Mouse (Mus musculus): Measurements from ENCODE around the gene Thsd7b. TPM values are rescaled to one million over a fixed set of nuclear protein-coding genes. Genes with fewer than 3 reads are reported as not detected.

The Thsd7b gene
- total RNA-seq (2021) (under 1 TPM; 0.08 to 0.23 TPM), polyA plus RNA-seq (2012; rRNA removed) (0.12 and 0.23 TPM in 2 replicates)
- long read RNA-seq: 0 reads

GRCm38 (mm10) chr1:129272982-129273937 lies at the start of gene Thsd7b:
Thsd7b (plus strand) TSS chr1:129273302.
- no peaks in the 10 kb centered on the region for H3K79me2 ChIP-seq (replicated peaks; ENCODE audit: control insufficient read depth, insufficient read depth, low read length)
- no peak within 1 kb of the TSS for H3K27ac ChIP-seq
- no peaks in the 10 kb centered on the region; the same call in 1 of the 2 replicates for H3K27me3 ChIP-seq (ENCODE audit: control insufficient read depth, insufficient read depth, low read length)
- H3K36me3 ChIP-seq (ENCODE audit: control insufficient read depth, insufficient read depth, low read length): no peaks in the 10 kb centered on the region
- DNase-seq: peak in 1 of 2 experiments; percentile 4
- H3K4me3 ChIP-seq: peak within 1 kb of the TSS; percentile 14; the same call in 1 of the 2 replicates
- intact Hi-C loops (cut with DNase I): no loop called here
- TF ChIP-seq POLR2A (IDR thresholded peaks at IDR 0.05; ENCODE audit: insufficient read depth, low read depth, low read length) (no peak), CTCF (IDR thresholded peaks at IDR 0.05) (no peak), EP300 (IDR thresholded peaks at IDR 0.05; ENCODE audit: insufficient read depth, low read depth, low read length) (no peak)
- no peaks in the 10 kb centered on the region for H3K4me1 ChIP-seq (ENCODE audit: control insufficient read depth, insufficient read depth, low read length)
- no peak within 1 kb of the TSS for H3K9ac ChIP-seq (ENCODE audit: low read depth, low read length)
- under 1% methylated on average over 45 of the region's 45 CpGs for WGBS

DNA sequence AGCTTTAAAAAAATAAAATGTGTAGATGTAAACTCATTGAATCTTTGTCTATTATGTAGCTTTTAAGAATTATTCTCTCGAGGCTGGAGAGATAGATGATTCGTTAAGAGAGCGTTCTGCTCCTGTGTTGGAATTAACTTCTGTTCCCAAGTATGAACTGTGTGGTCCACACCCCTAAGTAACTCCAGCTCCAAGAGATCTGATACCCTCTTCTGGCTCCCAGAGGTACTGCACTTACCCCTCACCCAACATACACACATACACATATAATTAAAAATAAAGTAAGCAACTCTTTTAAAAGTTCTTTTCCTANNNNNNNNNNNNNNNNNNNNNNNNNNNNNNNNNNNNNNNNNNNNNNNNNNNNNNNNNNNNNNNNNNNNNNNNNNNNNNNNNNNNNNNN lies 28.8 kb upstream of the Thsd7b start:
- Histone ChIP-seq H3K36me3 (ENCODE audit: control insufficient read depth, insufficient read depth, low read length) (no peaks in the 10 kb centered on the region), H3K27ac (no peak overlapping the region), H3K27me3 (ENCODE audit: control insufficient read depth, insufficient read depth, low read length) (no peaks in the 10 kb centered on the region), H3K4me3 (no peak overlapping the region), H3K79me2 (replicated peaks; ENCODE audit: control insufficient read depth, insufficient read depth, low read length) (no peaks in the 10 kb centered on the region), H3K4me1 (ENCODE audit: control insufficient read depth, insufficient read depth, low read length) (no peaks in the 10 kb centered on the region), H3K9ac (ENCODE audit: low read depth, low read length) (no peak overlapping the region)
- TF ChIP-seq CTCF (IDR thresholded peaks at IDR 0.05) (peak; percentile 74), EP300 (IDR thresholded peaks at IDR 0.05; ENCODE audit: insufficient read depth, low read depth, low read length) (no peak)
- 53% methylated on average over 3 of the region's 3 CpGs for WGBS
- intact Hi-C loops (cut with DNase I): loop anchor here (5.0 to 10.0 kb wide), 2 partner anchors 169 to 367 kb away; no protein-coding TSS in a partner anchor
- DNase-seq: no peak

DNA sequence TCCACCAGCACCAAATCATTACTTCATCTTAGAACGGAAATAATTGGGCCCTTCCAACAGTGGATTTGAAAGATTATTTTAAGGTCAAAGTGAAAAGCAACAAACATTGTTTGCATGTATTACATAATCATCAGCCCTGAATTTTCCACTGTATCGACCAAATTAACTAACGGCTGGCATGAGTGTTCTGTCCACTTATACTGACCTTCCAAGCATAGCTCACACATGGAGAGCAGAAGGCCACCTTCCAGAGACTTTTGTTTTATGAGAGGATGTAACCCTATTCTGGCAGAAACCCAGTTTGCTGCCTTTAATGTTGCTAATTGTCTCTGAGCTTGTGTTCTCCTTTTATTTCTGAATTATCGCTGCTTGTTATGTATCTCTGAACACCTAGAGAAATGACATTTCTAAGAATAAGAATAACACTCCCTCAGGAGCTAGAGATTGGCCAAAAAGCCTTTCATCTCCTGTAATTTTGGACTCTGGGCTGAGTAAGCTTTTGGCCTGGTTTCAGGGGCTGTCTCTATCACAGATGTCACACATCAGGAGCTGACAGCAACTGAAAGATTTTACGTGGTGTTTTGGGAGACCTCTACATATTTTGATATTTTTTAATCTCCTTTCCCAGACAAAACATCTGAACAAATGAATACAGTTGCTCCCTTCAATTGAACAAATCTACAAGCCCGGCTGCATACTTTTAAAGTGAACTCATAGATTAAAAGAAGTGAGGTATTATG lies 22.2 kb upstream of the Thsd7b start:
- no peak for TF ChIP-seq EP300 (IDR thresholded peaks at IDR 0.05; ENCODE audit: insufficient read depth, low read depth, low read length)
- no peak for TF ChIP-seq CTCF (IDR thresholded peaks at IDR 0.05)
- TF ChIP-seq POLR2A (IDR thresholded peaks at IDR 0.05; ENCODE audit: insufficient read depth, low read depth, low read length): no peak
- Histone ChIP-seq H3K4me1 (ENCODE audit: control insufficient read depth, insufficient read depth, low read length) (no peaks in the 10 kb centered on the region), H3K79me2 (replicated peaks; ENCODE audit: control insufficient read depth, insufficient read depth, low read length) (no peaks in the 10 kb centered on the region), H3K27ac (no peak overlapping the region), H3K4me3 (no peak overlapping the region), H3K9ac (ENCODE audit: low read depth, low read length) (no peak overlapping the region), H3K27me3 (ENCODE audit: control insufficient read depth, insufficient read depth, low read length) (no peaks in the 10 kb centered on the region), H3K36me3 (ENCODE audit: control insufficient read depth, insufficient read depth, low read length) (no peaks in the 10 kb centered on the region)
- intact Hi-C loops (cut with DNase I): no loop called here
- DNase-seq: peak in 1 of 2 experiments; percentile 25
- WGBS: 47% methylated on average over 6 of the region's 6 CpGs

GRCm38 (mm10) chr1:129266684-129267083 lies 6.4 kb upstream of the Thsd7b start:
- intact Hi-C loops (cut with DNase I): no loop called here
- H3K27ac ChIP-seq: no peak overlapping the region
- H3K9ac ChIP-seq (ENCODE audit: low read depth, low read length): no peak overlapping the region
- H3K36me3 ChIP-seq (ENCODE audit: control insufficient read depth, insufficient read depth, low read length): no peaks in the 10 kb centered on the region
- no peak for TF ChIP-seq EP300 (IDR thresholded peaks at IDR 0.05; ENCODE audit: insufficient read depth, low read depth, low read length)
- TF ChIP-seq POLR2A (IDR thresholded peaks at IDR 0.05; ENCODE audit: insufficient read depth, low read depth, low read length): no peak
- no peak for TF ChIP-seq CTCF (IDR thresholded peaks at IDR 0.05)
- no peak for DNase-seq
- H3K79me2 ChIP-seq (replicated peaks; ENCODE audit: control insufficient read depth, insufficient read depth, low read length): no peaks in the 10 kb centered on the region
- no peaks in the 10 kb centered on the region for H3K4me1 ChIP-seq (ENCODE audit: control insufficient read depth, insufficient read depth, low read length)
- H3K4me3 ChIP-seq: no peak overlapping the region
- H3K27me3 ChIP-seq (ENCODE audit: control insufficient read depth, insufficient read depth, low read length): no peaks in the 10 kb centered on the region
- 75% methylated on average over 3 of the region's 3 CpGs for WGBS

- Histone ChIP-seq H3K4me3 (no peak overlapping the region), H3K4me1 (ENCODE audit: control insufficient read depth, insufficient read depth, low read length) (no peaks in the 10 kb centered on the region), H3K27ac (no peak overlapping the region), H3K27me3 (ENCODE audit: control insufficient read depth, insufficient read depth, low read length) (no peaks in the 10 kb centered on the region), H3K9ac (ENCODE audit: low read depth, low read length) (no peak overlapping the region), H3K36me3 (ENCODE audit: control insufficient read depth, insufficient read depth, low read length) (no peaks in the 10 kb centered on the region), H3K79me2 (replicated peaks; ENCODE audit: control insufficient read depth, insufficient read depth, low read length) (no peaks in the 10 kb centered on the region)
- TF ChIP-seq POLR2A (IDR thresholded peaks at IDR 0.05; ENCODE audit: insufficient read depth, low read depth, low read length): no peak
- TF ChIP-seq CTCF (IDR thresholded peaks at IDR 0.05): no peak
- TF ChIP-seq EP300 (IDR thresholded peaks at IDR 0.05; ENCODE audit: insufficient read depth, low read depth, low read length): no peak
- intact Hi-C loops (cut with DNase I): no loop called here
- no peak for DNase-seq
- WGBS: 77% methylated on average over 1 of the region's 1 CpGs
These were observed 31.1 kb downstream of the Thsd7b start for GRCm38 (mm10) chr1:129304173-129304572.
